ENCODE assay signal across 12 mouse cellular contexts in genomic region chr8:48204114-48204837, GRCm38 (mm10).
DNase-seq lines count a peak whose midpoint lies in the region; ATAC-seq lines count a peak whose summit lies in the region.
"Had no signal": no experiment of that assay in that cellular context is flagged by ENCODE, and none has a peak within 500 bp of the region (broad histone marks: within the 10 kb centered on the region; RNA-seq: fewer than 3 reads in every experiment).

No protein-coding gene starts in this region.

- no peak overlapping the region for H3K4me2 ChIP-seq in forebrain, embryonic 14.5 days (ENCODE audit: low read length)
- no peak overlapping the region for H3K4me2 ChIP-seq in midbrain, embryonic 13.5 days (replicated peaks)
- H3K4me2 ChIP-seq: stomach, embryonic 15.5 days had no signal

- H3K4me1 ChIP-seq in forebrain, embryonic 14.5 days (ENCODE audit: control insufficient read depth, insufficient read depth, low read length) = no peaks in the 10 kb centered on the region
- H3K4me1 ChIP-seq in midbrain, embryonic 13.5 days (replicated peaks) = peaks cover 15% of the 10 kb centered on the region
- H3K4me1 ChIP-seq: stomach, embryonic 15.5 days had no signal

- intact Hi-C loops in gastrocnemius, postnatal 36 days (cut with DNase I) = no loop called here

- no peaks in the 10 kb centered on the region for H3K9me3 ChIP-seq in forebrain, embryonic 14.5 days (replicated peaks; ENCODE audit: control insufficient read depth, low read length)
- no peaks in the 10 kb centered on the region for H3K9me3 ChIP-seq in midbrain, embryonic 13.5 days
- H3K9me3 ChIP-seq: stomach, embryonic 15.5 days had no signal

- no peaks in the 10 kb centered on the region for H3K36me3 ChIP-seq in forebrain, embryonic 14.5 days (ENCODE audit: control insufficient read depth, insufficient read depth, low read length)
- no peaks in the 10 kb centered on the region for H3K36me3 ChIP-seq in midbrain, embryonic 13.5 days
- H3K36me3 ChIP-seq: stomach, embryonic 15.5 days had no signal

- no peak overlapping the region for H3K27ac ChIP-seq in forebrain, embryonic 14.5 days (ENCODE audit: low read depth, low read length)
- no peak overlapping the region for H3K27ac ChIP-seq in midbrain, embryonic 13.5 days
- H3K27ac ChIP-seq: stomach, embryonic 15.5 days had no signal

- H3K4me3 ChIP-seq in forebrain, embryonic 14.5 days (ENCODE audit: low read depth, low read length) = no peak overlapping the region
- H3K4me3 ChIP-seq in midbrain, embryonic 13.5 days (replicated peaks) = no peak overlapping the region
- H3K4me3 ChIP-seq: stomach, embryonic 15.5 days had no signal

- ATAC-seq in forebrain, embryonic 14.5 days = no peak
- ATAC-seq in midbrain, embryonic 13.5 days = peak; percentile 77

- no peaks in the 10 kb centered on the region for H3K27me3 ChIP-seq in forebrain, embryonic 14.5 days (replicated peaks; ENCODE audit: control insufficient read depth, insufficient read depth, low read length)
- peaks cover 4% of the 10 kb centered on the region; the same call in 1 of the 2 replicates for H3K27me3 ChIP-seq in midbrain, embryonic 13.5 days
- H3K27me3 ChIP-seq: CH12.LX; stomach, embryonic 15.5 days had no signal

- peak; percentile 25 for DNase-seq in gastrocnemius, adult 18-20 months (ENCODE audit: low spot score)
- no peak for DNase-seq in gastrocnemius, adult 8-10 months (ENCODE audit: low spot score in 2 of 2)
- peak; percentile 36 for DNase-seq in forebrain, embryonic 14.5 days (ENCODE audit: low spot score)
- DNase-seq in gastrocnemius, postnatal 36 days = peak; percentile 34
- no peak for DNase-seq in liver
- DNase-seq in kidney, postnatal 4 days = no peak
- no peak for DNase-seq in frontal cortex, adult 2 months (ENCODE audit: extremely low spot score in 1 of 2, low spot score in 1 of 2)
- DNase-seq: kidney, postnatal 25 days; lung, adult 18-20 months had no signal

- H3K9ac ChIP-seq in forebrain, embryonic 14.5 days (ENCODE audit: low read length) = no peak overlapping the region
- no peak overlapping the region for H3K9ac ChIP-seq in midbrain, embryonic 13.5 days (replicated peaks)
- H3K9ac ChIP-seq: stomach, embryonic 15.5 days had no signal

- WGBS in forebrain, embryonic 14.5 days = 78% methylated on average over 13 of the region's 13 CpGs
- 55% methylated on average over 13 of the region's 13 CpGs for WGBS in midbrain, embryonic 13.5 days

Comparison
In these comparisons a context has a peak if more than half of its experiments do, and no peak if none do; other contexts are left out.
1. DNase-seq: peak in gastrocnemius, adult 18-20 months (single experiment), forebrain, embryonic 14.5 days (single experiment) and gastrocnemius, postnatal 36 days (2 of 2); none in gastrocnemius, adult 8-10 months (0 of 2), liver (single experiment), kidney, postnatal 4 days (0 of 2) and frontal cortex, adult 2 months (0 of 2).